Mouse (Mus musculus): ENCODE measurements at regions not wholly inside any gene's neighbourhood (a gene's known extent, or its start where the extent isn't known, plus 50 kb on each side); places are given as distances from the start of the nearest gene placed in this dataset.

DNA sequence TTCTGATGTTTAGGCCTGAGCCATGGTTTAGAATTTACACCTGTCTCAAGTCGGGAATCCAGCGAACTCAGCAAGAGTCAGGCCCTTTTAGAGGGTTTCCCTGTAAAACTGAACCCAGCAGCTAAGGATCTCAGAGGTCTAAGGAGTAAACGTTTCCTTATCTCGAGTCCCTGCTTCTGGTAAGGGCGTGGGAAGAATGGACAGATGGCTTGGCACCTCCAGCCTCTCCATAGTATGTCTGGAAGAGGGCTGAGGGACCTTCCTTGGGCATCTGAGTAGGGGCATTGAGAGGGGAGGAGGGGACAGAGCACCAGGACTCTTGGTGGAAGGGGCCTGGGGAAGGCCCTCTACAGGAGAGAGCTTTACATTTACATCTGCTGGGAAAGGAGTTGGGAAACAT lies 123.6 kb upstream of the Kit start:
- no peak overlapping the region for H3K4me2 ChIP-seq (ENCODE audit: low read depth, low read length)
- no peak overlapping the region for H3K4me3 ChIP-seq (replicated peaks; ENCODE audit: low read length)
- 27% methylated on average over 5 of the region's 5 CpGs for WGBS
- H3K27ac ChIP-seq (ENCODE audit: low read length), result no peak overlapping the region
- no peak overlapping the region for H3K9ac ChIP-seq (ENCODE audit: low read length)
- no peaks in the 10 kb centered on the region for H3K9me3 ChIP-seq (replicated peaks; ENCODE audit: control insufficient read depth, low read length)
- no peak for ATAC-seq (ENCODE audit: insufficient read depth, low FRiP score)
- H3K27me3 ChIP-seq (ENCODE audit: control insufficient read depth, insufficient read depth, low read length), result no peaks in the 10 kb centered on the region
- peaks cover 5% of the 10 kb centered on the region; the same call in 1 of the 2 replicates for H3K4me1 ChIP-seq (ENCODE audit: control insufficient read depth, insufficient read depth, low read length)
- H3K36me3 ChIP-seq (ENCODE audit: control insufficient read depth, insufficient read depth, low read length), result no peaks in the 10 kb centered on the region

DNA sequence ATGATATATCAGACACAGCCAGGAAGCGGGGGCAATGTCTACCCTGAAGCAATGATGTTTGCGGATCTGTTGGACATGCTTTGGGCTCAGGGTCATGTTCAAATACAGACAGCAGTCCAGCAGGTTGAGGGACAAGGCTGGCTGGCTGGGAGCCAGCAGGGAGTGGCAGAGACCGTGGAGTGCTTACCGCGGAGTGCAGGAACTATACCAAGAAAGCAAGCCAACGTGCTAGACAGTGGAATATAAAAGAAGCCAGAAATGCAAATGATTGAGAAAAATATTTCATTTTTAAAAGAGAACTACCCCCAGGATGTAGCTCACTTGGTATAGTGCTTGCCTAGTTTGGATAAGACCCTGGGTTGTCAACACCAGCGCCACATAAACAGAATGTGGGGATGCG lies 123.0 kb upstream of the Kit start:
- no peaks in the 10 kb centered on the region for H3K27me3 ChIP-seq (ENCODE audit: control insufficient read depth, insufficient read depth, low read length)
- no peak overlapping the region for H3K9ac ChIP-seq (ENCODE audit: low read length)
- H3K4me1 ChIP-seq (ENCODE audit: control insufficient read depth, insufficient read depth, low read length), result peaks cover 5% of the 10 kb centered on the region; the same call in 1 of the 2 replicates
- H3K4me2 ChIP-seq (ENCODE audit: low read depth, low read length), result no peak overlapping the region
- no peak overlapping the region for H3K27ac ChIP-seq (ENCODE audit: low read length)
- H3K4me3 ChIP-seq (replicated peaks; ENCODE audit: low read length), result no peak overlapping the region
- WGBS, result 59% methylated on average over 8 of the region's 8 CpGs
- H3K9me3 ChIP-seq (replicated peaks; ENCODE audit: control insufficient read depth, low read length), result no peaks in the 10 kb centered on the region
- peak; percentile 87 for ATAC-seq (ENCODE audit: insufficient read depth, low FRiP score)
- no peaks in the 10 kb centered on the region for H3K36me3 ChIP-seq (ENCODE audit: control insufficient read depth, insufficient read depth, low read length)

DNA sequence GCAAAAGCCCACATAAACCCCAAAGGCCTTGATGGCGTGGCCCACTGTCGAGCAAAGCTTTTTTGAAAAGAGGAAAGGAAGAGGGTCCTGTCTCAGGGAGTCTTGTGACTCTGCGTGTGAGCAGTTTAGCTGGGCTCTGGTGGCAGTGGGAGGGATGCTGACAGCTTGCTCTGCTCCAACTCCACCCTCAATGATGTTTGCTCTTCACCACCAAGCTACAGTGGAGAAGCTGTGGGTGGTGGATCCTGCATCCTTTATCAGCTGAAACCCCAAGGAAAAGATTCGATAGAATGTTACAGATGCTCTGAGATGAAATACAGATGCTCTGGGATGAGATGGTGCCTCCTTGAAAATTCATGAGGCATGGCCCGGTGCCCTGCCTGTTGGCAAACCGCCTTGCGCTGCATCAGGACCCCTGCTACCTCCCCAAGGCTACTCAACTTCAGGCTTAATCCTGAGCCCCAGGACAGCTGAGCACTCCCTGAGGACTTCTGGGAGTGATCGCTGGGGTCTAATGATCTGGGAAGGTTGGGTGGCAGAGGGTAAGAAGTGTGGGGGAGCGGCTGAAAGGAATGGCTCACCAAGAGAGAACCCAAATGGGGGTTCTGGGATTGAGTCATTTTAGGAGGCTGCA lies 120.8 kb upstream of the Kit start:
- ATAC-seq (ENCODE audit: insufficient read depth, low FRiP score), result no peak
- Histone ChIP-seq H3K9ac (ENCODE audit: low read length) (no peak overlapping the region), H3K9me3 (replicated peaks; ENCODE audit: control insufficient read depth, low read length) (no peaks in the 10 kb centered on the region), H3K4me1 (ENCODE audit: control insufficient read depth, insufficient read depth, low read length) (peaks cover 5% of the 10 kb centered on the region; the same call in 1 of the 2 replicates), H3K4me3 (replicated peaks; ENCODE audit: low read length) (no peak overlapping the region), H3K4me2 (ENCODE audit: low read depth, low read length) (no peak overlapping the region), H3K27ac (ENCODE audit: low read length) (no peak overlapping the region), H3K27me3 (ENCODE audit: control insufficient read depth, insufficient read depth, low read length) (no peaks in the 10 kb centered on the region), H3K36me3 (ENCODE audit: control insufficient read depth, insufficient read depth, low read length) (no peaks in the 10 kb centered on the region)
- 81% methylated on average over 9 of the region's 9 CpGs for WGBS

GRCm38 (mm10) chr5:75454961-75455541 lies 119.7 kb upstream of the Kit start:
- WGBS, result 77% methylated on average over 16 of the region's 16 CpGs

GRCm38 (mm10) chr5:75457403-75457802 lies 117.3 kb upstream of the Kit start:
- no peaks in the 10 kb centered on the region for H3K9me3 ChIP-seq (replicated peaks; ENCODE audit: control insufficient read depth, low read length)
- H3K27me3 ChIP-seq (ENCODE audit: control insufficient read depth, insufficient read depth, low read length), result no peaks in the 10 kb centered on the region
- H3K27ac ChIP-seq (ENCODE audit: low read length), result no peak overlapping the region
- no peak overlapping the region for H3K4me2 ChIP-seq (ENCODE audit: low read depth, low read length)
- H3K4me3 ChIP-seq (replicated peaks; ENCODE audit: low read length), result no peak overlapping the region
- no peaks in the 10 kb centered on the region for H3K36me3 ChIP-seq (ENCODE audit: control insufficient read depth, insufficient read depth, low read length)
- H3K4me1 ChIP-seq (ENCODE audit: control insufficient read depth, insufficient read depth, low read length), result no peaks in the 10 kb centered on the region; the same call in 1 of the 2 replicates
- no peak for ATAC-seq (ENCODE audit: insufficient read depth, low FRiP score)
- 82% methylated on average over 6 of the region's 6 CpGs for WGBS
- H3K9ac ChIP-seq (ENCODE audit: low read length), result no peak overlapping the region

More at GRCm38 (mm10) chr5:75454961-75455541, 119.7 kb upstream of the Kit start:
- ATAC-seq (ENCODE audit: insufficient read depth, low FRiP score), result no peak
- H3K27ac ChIP-seq (ENCODE audit: low read length), result no peak overlapping the region
- no peaks in the 10 kb centered on the region for H3K27me3 ChIP-seq (ENCODE audit: control insufficient read depth, insufficient read depth, low read length)
- no peak overlapping the region for H3K9ac ChIP-seq (ENCODE audit: low read length)
- H3K4me3 ChIP-seq (replicated peaks; ENCODE audit: low read length), result no peak overlapping the region
- H3K36me3 ChIP-seq (ENCODE audit: control insufficient read depth, insufficient read depth, low read length), result no peaks in the 10 kb centered on the region
- H3K4me2 ChIP-seq (ENCODE audit: low read depth, low read length), result no peak overlapping the region
- peaks cover 5% of the 10 kb centered on the region; the same call in 1 of the 2 replicates for H3K4me1 ChIP-seq (ENCODE audit: control insufficient read depth, insufficient read depth, low read length)
- H3K9me3 ChIP-seq (replicated peaks; ENCODE audit: control insufficient read depth, low read length), result no peaks in the 10 kb centered on the region

GRCm38 (mm10) chr5:75458317-75458716 lies 116.4 kb upstream of the Kit start:
- no peak overlapping the region for H3K4me3 ChIP-seq (replicated peaks; ENCODE audit: low read length)
- WGBS, result 83% methylated on average over 7 of the region's 7 CpGs
- H3K9me3 ChIP-seq (replicated peaks; ENCODE audit: control insufficient read depth, low read length), result no peaks in the 10 kb centered on the region
- no peak overlapping the region for H3K4me2 ChIP-seq (ENCODE audit: low read depth, low read length)
- no peak overlapping the region for H3K27ac ChIP-seq (ENCODE audit: low read length)
- no peaks in the 10 kb centered on the region; the same call in 1 of the 2 replicates for H3K4me1 ChIP-seq (ENCODE audit: control insufficient read depth, insufficient read depth, low read length)
- ATAC-seq (ENCODE audit: insufficient read depth, low FRiP score), result no peak
- H3K36me3 ChIP-seq (ENCODE audit: control insufficient read depth, insufficient read depth, low read length), result no peaks in the 10 kb centered on the region
- no peaks in the 10 kb centered on the region for H3K27me3 ChIP-seq (ENCODE audit: control insufficient read depth, insufficient read depth, low read length)
- no peak overlapping the region for H3K9ac ChIP-seq (ENCODE audit: low read length)

GRCm38 (mm10) chr5:75459758-75460354 lies 114.9 kb upstream of the Kit start:
- no peak overlapping the region for H3K27ac ChIP-seq (ENCODE audit: low read length)
- H3K27me3 ChIP-seq (ENCODE audit: control insufficient read depth, insufficient read depth, low read length), result no peaks in the 10 kb centered on the region
- H3K36me3 ChIP-seq (ENCODE audit: control insufficient read depth, insufficient read depth, low read length), result no peaks in the 10 kb centered on the region
- no peaks in the 10 kb centered on the region; the same call in 1 of the 2 replicates for H3K4me1 ChIP-seq (ENCODE audit: control insufficient read depth, insufficient read depth, low read length)
- H3K9me3 ChIP-seq (replicated peaks; ENCODE audit: control insufficient read depth, low read length), result no peaks in the 10 kb centered on the region
- no peak overlapping the region for H3K4me2 ChIP-seq (ENCODE audit: low read depth, low read length)
- no peak overlapping the region for H3K9ac ChIP-seq (ENCODE audit: low read length)
- WGBS, result 52% methylated on average over 3 of the region's 3 CpGs
- H3K4me3 ChIP-seq (replicated peaks; ENCODE audit: low read length), result no peak overlapping the region
- ATAC-seq (ENCODE audit: insufficient read depth, low FRiP score), result peak; percentile 75; the same call in 1 of the 2 replicates

GRCm38 (mm10) chr5:75460414-75461025 lies 114.2 kb upstream of the Kit start:
- no peak overlapping the region for H3K4me3 ChIP-seq (replicated peaks; ENCODE audit: low read length)
- no peak overlapping the region for H3K4me2 ChIP-seq (ENCODE audit: low read depth, low read length)
- no peak overlapping the region for H3K9ac ChIP-seq (ENCODE audit: low read length)
- no peaks in the 10 kb centered on the region for H3K36me3 ChIP-seq (ENCODE audit: control insufficient read depth, insufficient read depth, low read length)
- no peak overlapping the region for H3K27ac ChIP-seq (ENCODE audit: low read length)
- H3K4me1 ChIP-seq (ENCODE audit: control insufficient read depth, insufficient read depth, low read length), result no peaks in the 10 kb centered on the region; the same call in 1 of the 2 replicates
- no peaks in the 10 kb centered on the region for H3K27me3 ChIP-seq (ENCODE audit: control insufficient read depth, insufficient read depth, low read length)
- ATAC-seq (ENCODE audit: insufficient read depth, low FRiP score), result peak; percentile 40; the same call in 1 of the 2 replicates
- H3K9me3 ChIP-seq (replicated peaks; ENCODE audit: control insufficient read depth, low read length), result no peaks in the 10 kb centered on the region
- WGBS, result 61% methylated on average over 9 of the region's 9 CpGs

DNA sequence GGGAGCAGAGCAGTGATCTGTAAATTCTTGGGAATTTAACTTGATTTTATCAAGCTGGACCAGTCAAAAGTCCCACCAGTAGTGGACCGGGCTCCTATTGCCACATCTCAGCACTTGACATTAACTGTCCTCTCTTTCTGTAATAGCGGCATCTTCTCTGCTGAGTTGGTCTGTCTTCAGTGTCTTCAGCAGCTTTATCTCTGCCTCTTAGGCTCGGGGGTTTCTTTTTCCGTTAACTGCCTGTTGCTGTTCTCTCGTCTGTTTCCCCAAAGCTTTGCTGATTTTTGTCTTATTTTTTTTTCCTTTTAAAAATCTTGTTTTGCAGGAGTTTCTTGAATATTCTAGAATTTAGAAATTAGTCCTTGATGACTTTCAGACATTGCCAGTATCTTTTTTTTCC lies 113.3 kb upstream of the Kit start:
- ATAC-seq (ENCODE audit: insufficient read depth, low FRiP score), result no peak
- Histone ChIP-seq H3K9me3 (replicated peaks; ENCODE audit: control insufficient read depth, low read length) (no peaks in the 10 kb centered on the region), H3K4me3 (replicated peaks; ENCODE audit: low read length) (no peak overlapping the region), H3K9ac (ENCODE audit: low read length) (no peak overlapping the region), H3K4me1 (ENCODE audit: control insufficient read depth, insufficient read depth, low read length) (no peaks in the 10 kb centered on the region; the same call in 1 of the 2 replicates), H3K27me3 (ENCODE audit: control insufficient read depth, insufficient read depth, low read length) (no peaks in the 10 kb centered on the region), H3K36me3 (ENCODE audit: control insufficient read depth, insufficient read depth, low read length) (no peaks in the 10 kb centered on the region), H3K4me2 (ENCODE audit: low read depth, low read length) (no peak overlapping the region), H3K27ac (ENCODE audit: low read length) (no peak overlapping the region)
- WGBS, result 82% methylated on average over 5 of the region's 5 CpGs
